Mouse (Mus musculus) heart, postnatal 25 days (tissue): ENCODE measurements at regions not wholly inside any gene's neighbourhood (a gene's known extent, or its start where the extent isn't known, plus 50 kb on each side); places are given as distances from the start of the nearest gene placed in this dataset.

Experiments
- DNase-seq: peaks from one replicate; pipeline ENCODE4 v3.0.0; 2022; ENCODE audit warnings: low spot score
- intact Hi-C: fragments of 180-260 bp; cut with DNase I; formaldehyde crosslinking; loops from one replicate; pipeline ENCODE4 v1.15.1; 2025

GRCm38 (mm10) chr12:58474181-58474580 is 205.1 kb upstream of the Clec14a start:
- intact Hi-C loops: no loop called here
- no peak for DNase-seq

- intact Hi-C loops: no loop called here
These were observed 204.4 kb upstream of the Clec14a start for GRCm38 (mm10) chr12:58473511-58473910.

GRCm38 (mm10) chr12:58460465-58460864 is 191.4 kb upstream of the Clec14a start:
- DNase-seq: no peak
- intact Hi-C loops: no loop called here

More at GRCm38 (mm10) chr12:58473511-58473910, 204.4 kb upstream of the Clec14a start:
- DNase-seq: no peak

- DNase-seq: no peak
- intact Hi-C loops: no loop called here
These were observed 185.7 kb upstream of the Clec14a start for GRCm38 (mm10) chr12:58454828-58455227.

GRCm38 (mm10) chr12:58443007-58443406 is 173.9 kb upstream of the Clec14a start:
- intact Hi-C loops: no loop called here
- no peak for DNase-seq

- intact Hi-C loops: no loop called here
- no peak for DNase-seq
These were observed 172.9 kb upstream of the Clec14a start for GRCm38 (mm10) chr12:58441962-58442361.

GRCm38 (mm10) chr12:58440666-58441065 is 171.6 kb upstream of the Clec14a start:
- no peak for DNase-seq
- intact Hi-C loops: no loop called here

- DNase-seq: no peak
- intact Hi-C loops: no loop called here
These were observed 167.9 kb upstream of the Clec14a start for GRCm38 (mm10) chr12:58437031-58437430.

GRCm38 (mm10) chr12:58434504-58434903 is 165.4 kb upstream of the Clec14a start:
- intact Hi-C loops: no loop called here

GRCm38 (mm10) chr12:58429929-58430328 is 160.8 kb upstream of the Clec14a start:
- intact Hi-C loops: no loop called here
- DNase-seq: no peak

More at GRCm38 (mm10) chr12:58434504-58434903, 165.4 kb upstream of the Clec14a start:
- DNase-seq: no peak

- no peak for DNase-seq
- intact Hi-C loops: no loop called here
These were observed 157.7 kb upstream of the Clec14a start for GRCm38 (mm10) chr12:58426758-58427157.

- no peak for DNase-seq
- intact Hi-C loops: no loop called here
These were observed 156.9 kb upstream of the Clec14a start for GRCm38 (mm10) chr12:58425961-58426360.

GRCm38 (mm10) chr12:58423581-58423980 is 154.5 kb upstream of the Clec14a start:
- intact Hi-C loops: no loop called here

GRCm38 (mm10) chr12:58401904-58402303 is 132.8 kb upstream of the Clec14a start:
- no peak for DNase-seq
- intact Hi-C loops: no loop called here

More at GRCm38 (mm10) chr12:58423581-58423980, 154.5 kb upstream of the Clec14a start:
- no peak for DNase-seq

GRCm38 (mm10) chr12:58360258-58360657 is 91.2 kb upstream of the Clec14a start:
- intact Hi-C loops: no loop called here
- DNase-seq: no peak

- intact Hi-C loops: no loop called here
- no peak for DNase-seq
These were observed 65.1 kb upstream of the Clec14a start for GRCm38 (mm10) chr12:58334163-58334562.

GRCm38 (mm10) chr12:58329913-58330312 is 60.8 kb upstream of the Clec14a start:
- DNase-seq: no peak

GRCm38 (mm10) chr12:58323953-58324352 is 54.9 kb upstream of the Clec14a start:
- intact Hi-C loops: loop anchor here (5.0 kb wide), 1 partner anchor 57 kb away; the partner anchor contains the start of gene Clec14a
- DNase-seq: no peak

More at GRCm38 (mm10) chr12:58329913-58330312, 60.8 kb upstream of the Clec14a start:
- intact Hi-C loops: loop anchor here (5.0 kb wide), 1 partner anchor 118 kb away; the partner anchor contains the start of gene Sstr1
